Mouse (Mus musculus): ENCODE measurements at regions not wholly inside any gene's neighbourhood (a gene's known extent, or its start where the extent isn't known, plus 50 kb on each side); places are given as distances from the start of the nearest gene placed in this dataset.

GRCm38 (mm10) chr10:111918071-111918507 lies 54.4 kb upstream of the Krr1 start:
- TF ChIP-seq CTCF (IDR thresholded peaks at IDR 0.05; ENCODE audit: extremely low read depth, insufficient read depth, low read length) (no peak), POLR2A (IDR thresholded peaks at IDR 0.05; ENCODE audit: extremely low read depth, insufficient read depth, low read length) (no peak)
